Mouse (Mus musculus) hindbrain, embryonic 14.5 days (tissue): ENCODE data around the gene Clec11a. TPM values are rescaled to one million over a fixed set of nuclear protein-coding genes. Genes with fewer than 3 reads are reported as not detected.

Experiments
- ATAC-seq: fragments of 200-750 bp; cut with Nextera tagmentation; 2 replicates; pipeline ENCODE4 v1.8.0; 2017; ENCODE audit warnings: moderate number of reproducible peaks, mild to moderate bottlenecking, moderate TSS enrichment, moderate library complexity; ENCODE audit not compliant: low FRiP score
- DNase-seq: peaks from one replicate; pipeline ENCODE4 v3.0.0-alpha.2; 2015; ENCODE audit warnings: low spot score
- H3K27ac ChIP-seq: fragments of 300-500 bp; sonication (generic); 2 replicates; pipeline ENCODE4 v1.5.1; 2014; ENCODE audit warnings: mild to moderate bottlenecking, moderate library complexity
- H3K27me3 ChIP-seq: fragments of 300-500 bp; sonication (generic); 2 replicates; pipeline ENCODE4 v1.6.1; 2014; ENCODE audit warnings: mild to moderate bottlenecking, low read length, mixed read lengths; ENCODE audit not compliant: control insufficient read depth, insufficient read depth
- H3K36me3 ChIP-seq: fragments of 300-500 bp; sonication (generic); replicated peaks from 2 replicates; pipeline ENCODE4 v1.6.1; 2014; ENCODE audit not compliant: control insufficient read depth, insufficient read depth
- H3K4me1 ChIP-seq: fragments of 300-500 bp; sonication (generic); replicated peaks from 2 replicates; pipeline ENCODE4 v1.6.1; 2014; ENCODE audit warnings: antibody characterized with exemption, low read length, mixed read lengths; ENCODE audit not compliant: control insufficient read depth, insufficient read depth
- H3K4me2 ChIP-seq: fragments of 300-500 bp; sonication (generic); replicated peaks from 2 replicates; pipeline ENCODE4 v1.6.1; 2014; ENCODE audit warnings: mild to moderate bottlenecking, moderate library complexity
- H3K4me3 ChIP-seq: fragments of 300-500 bp; sonication (generic); replicated peaks from 2 replicates; pipeline ENCODE4 v1.5.1; 2014; ENCODE audit warnings: mild to moderate bottlenecking, low read length
- H3K9ac ChIP-seq: fragments of 300-500 bp; sonication (generic); 2 replicates; pipeline ENCODE4 v1.6.1; 2014
- H3K9me3 ChIP-seq: fragments of 300-500 bp; sonication (generic); 2 replicates; pipeline ENCODE4 v1.6.1; 2016; ENCODE audit warnings: low read length; ENCODE audit not compliant: control insufficient read depth
- WGBS: fragments of 180-500 bp; shearing (Covaris S2); extraction: QIAGEN DNeasy Blood & Tissue Kit; methylation state at CpG from one replicate; pipeline ENCODE4 v1.1.7; 2014; 5-methylcytosine and 5-hydroxymethylcytosine counted together
- polyA plus RNA-seq: library from polyadenylated mRNA; unstranded; fragments of >200 nt; fragmentation: Nextera tagmentation; extraction: Ambion mirVana; gene quantifications from 2 replicates; pipeline ENCODE4 v1.2.1, GENCODE M21; 2014

Gene Clec11a
- polyA plus RNA-seq, 1 experiment from 2014 or later: 3.7 TPM

- Histone ChIP-seq H3K27ac (no peak overlapping the region), H3K27me3 (no peaks in the 10 kb centered on the region), H3K4me3 (no peak overlapping the region), H3K9me3 (no peaks in the 10 kb centered on the region), H3K9ac (0 out of 2 replicates have a peak overlapping the region, but pooled peaks have one; percentile 3), H3K4me1 (peaks cover 8% of the 10 kb centered on the region), H3K36me3 (peaks cover 67% of the 10 kb centered on the region), H3K4me2 (no peak overlapping the region)
- ATAC-seq: no peak
- 75% methylated on average over 15 of the region's 15 CpGs for WGBS
- no peak for DNase-seq
Measured at GRCm38 (mm10) chr7:44253023-44253616, 53.6 kb downstream of the Clec11a start.

Other genes with a start within 250 kb of the Clec11a start
- gene Klk1b21, start 204.6 kb downstream of the Clec11a start, polyA plus RNA-seq: not detected in 2 replicates
- gene Klk1b22, start 194.2 kb downstream of the Clec11a start, polyA plus RNA-seq: not detected in 2 replicates
- gene Klk1b16, start 170.1 kb downstream of the Clec11a start, polyA plus RNA-seq: not detected in 2 replicates
- gene Klk1b24, start 118.7 kb downstream of the Clec11a start, polyA plus RNA-seq: not detected in 2 replicates
- gene Klk1b3, start 108.7 kb downstream of the Clec11a start, polyA plus RNA-seq: not detected in 2 replicates
- not detected in 2 replicates for gene Klk1b4, start 99.5 kb downstream of the Clec11a start, polyA plus RNA-seq
- gene Klk1b5, start 91.0 kb downstream of the Clec11a start, polyA plus RNA-seq: not detected in 2 replicates
- gene Klk1, start 81.5 kb downstream of the Clec11a start, polyA plus RNA-seq: not detected in 2 replicates
- gene Gm36864, start 70.7 kb downstream of the Clec11a start, polyA plus RNA-seq: not detected in 2 replicates
- gene 1700028J19Rik, start 60.2 kb downstream of the Clec11a start, polyA plus RNA-seq: 1.6 and 1.8 TPM in 2 replicates
- 180 and 185 TPM in 2 replicates for gene 2410002F23Rik, start 60.2 kb downstream of the Clec11a start, polyA plus RNA-seq
- gene Acp4, start 49.5 kb downstream of the Clec11a start, polyA plus RNA-seq: not detected in 2 replicates
- gene Gm15517, start 45.5 kb downstream of the Clec11a start, polyA plus RNA-seq: not detected in 2 replicates
- gene Shank1, start 3.4 kb upstream of the Clec11a start, polyA plus RNA-seq: 40.3 and 46.8 TPM in 2 replicates
- 61.8 and 70.8 TPM in 2 replicates for gene Syt3, start 77.2 kb upstream of the Clec11a start, polyA plus RNA-seq
- 2.1 and 2.8 TPM in 2 replicates for gene 1700008O03Rik, start 78.9 kb upstream of the Clec11a start, polyA plus RNA-seq
- 26.4 and 26.5 TPM in 2 replicates for gene Lrrc4b, start 122.1 kb upstream of the Clec11a start, polyA plus RNA-seq
- 3.4 and 5.1 TPM in 2 replicates for gene Aspdh, start 158.5 kb upstream of the Clec11a start, polyA plus RNA-seq
- 26.9 and 33.4 TPM in 2 replicates for gene Josd2, start 161.1 kb upstream of the Clec11a start, polyA plus RNA-seq
- 167 and 182 TPM in 2 replicates for gene Emc10, start 189.6 kb upstream of the Clec11a start, polyA plus RNA-seq
- 10.9 and 23.8 TPM in 2 replicates for gene Fam71e1, start 189.7 kb upstream of the Clec11a start, polyA plus RNA-seq
- 0.05 and 0.09 TPM in 2 replicates for gene Mybpc2, start 217.8 kb upstream of the Clec11a start, polyA plus RNA-seq
- 0.09 TPM in 1 of 2 replicates, not detected in the other for gene Spib, start 225.2 kb upstream of the Clec11a start, polyA plus RNA-seq
- 14.0 and 17.9 TPM in 2 replicates for gene Pold1, start 241.9 kb upstream of the Clec11a start, polyA plus RNA-seq
- 50.7 and 53.6 TPM in 2 replicates for gene Nr1h2, start 247.0 kb upstream of the Clec11a start, polyA plus RNA-seq